Comparison of ENCODE assay signal across 21 mouse cellular contexts in the genomic region with DNA sequence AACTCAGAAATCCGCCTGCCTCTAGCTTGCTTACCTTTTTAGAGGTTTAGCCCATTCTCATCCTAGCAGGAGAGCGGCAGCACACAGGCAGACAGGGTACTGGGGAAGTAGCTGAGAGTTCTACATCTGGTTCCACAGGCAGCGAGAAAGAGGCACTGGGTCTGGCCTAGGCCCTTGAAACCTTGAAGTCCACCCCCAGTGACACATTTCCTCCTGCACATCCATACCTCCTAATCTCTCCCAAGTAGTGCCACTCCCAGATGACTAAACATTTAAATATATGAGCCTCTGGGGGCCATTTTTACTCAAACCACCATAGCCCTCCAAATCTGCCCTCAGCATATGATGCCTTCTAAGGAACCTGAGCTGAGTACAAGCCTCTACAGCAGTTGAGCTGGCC.
"Had no signal": no experiment of that assay in that cellular context is flagged by ENCODE, and none has a peak within 500 bp of the region (broad histone marks: within the 10 kb centered on the region; RNA-seq: fewer than 3 reads in every experiment).

No protein-coding gene starts in this region.

- H3K36me3 ChIP-seq: limb, embryonic 12.5 days; limb, embryonic 15.5 days; lung, embryonic 15.5 days; neural tube, embryonic 15.5 days had no signal

- H3K27me3 ChIP-seq: limb, embryonic 12.5 days; limb, embryonic 15.5 days; lung, embryonic 15.5 days; megakaryocyte, embryonic 14.5 days; neural tube, embryonic 12.5 days; neural tube, embryonic 15.5 days had no signal

- DNase-seq: kidney, adult 11 months; kidney, adult 8-10 months; kidney, postnatal 10 days; kidney, postnatal 36 days; left cerebral cortex, postnatal 4 days; lung, adult 18-20 months; lung, postnatal 10 days; lung, postnatal 36 days; midbrain, embryonic 14.5 days; right cerebral cortex, postnatal 25 days; spleen, adult 18-20 months; thymus, adult 18-20 months had no signal

- H3K4me2 ChIP-seq: kidney, embryonic 15.5 days; limb, embryonic 12.5 days; limb, embryonic 15.5 days; lung, embryonic 15.5 days; neural tube, embryonic 12.5 days; neural tube, embryonic 15.5 days had no signal

- H3K27ac ChIP-seq: kidney, embryonic 15.5 days; limb, embryonic 12.5 days; limb, embryonic 15.5 days; liver, embryonic 14.5 days; lung, embryonic 15.5 days; midbrain, embryonic 10.5 days; neural tube, embryonic 12.5 days; neural tube, embryonic 15.5 days had no signal

- H3K4me3 ChIP-seq: kidney, embryonic 15.5 days; limb, embryonic 12.5 days; limb, embryonic 15.5 days; lung, embryonic 15.5 days; megakaryocyte, embryonic 14.5 days; midbrain, embryonic 10.5 days; neural tube, embryonic 12.5 days; neural tube, embryonic 15.5 days had no signal

- H3K9me3 ChIP-seq: kidney, embryonic 15.5 days; limb, embryonic 12.5 days; limb, embryonic 15.5 days; lung, embryonic 15.5 days; midbrain, embryonic 10.5 days; neural tube, embryonic 12.5 days; neural tube, embryonic 15.5 days had no signal

- H3K9ac ChIP-seq: kidney, embryonic 15.5 days; limb, embryonic 12.5 days; limb, embryonic 15.5 days; liver, embryonic 14.5 days; lung, embryonic 15.5 days; neural tube, embryonic 12.5 days; neural tube, embryonic 15.5 days had no signal
